Mouse (Mus musculus) thymus, adult 2 months (tissue): ENCODE measurements at regions not wholly inside any gene's neighbourhood (a gene's known extent, or its start where the extent isn't known, plus 50 kb on each side); places are given as distances from the start of the nearest gene placed in this dataset.

Source experiments
- DNase-seq: peaks from one replicate; pipeline ENCODE4 v3.0.0; 2021
- H3K27ac ChIP-seq: fragments of 200-500 bp; 2 replicates; pipeline ENCODE4 v1.5.1; 2012; ENCODE audit warnings: low read length, control low read depth; ENCODE audit not compliant: control insufficient read depth, insufficient read depth
- H3K27me3 ChIP-seq: fragments of 200-500 bp; 2 replicates; pipeline ENCODE4 v1.6.1; 2012; ENCODE audit warnings: mild to moderate bottlenecking, low read length, moderate library complexity, mixed read lengths; ENCODE audit not compliant: control insufficient read depth, insufficient read depth
- H3K36me3 ChIP-seq: fragments of 200-500 bp; 2 replicates; pipeline ENCODE4 v1.6.1; 2012; ENCODE audit warnings: mild to moderate bottlenecking, low read length, moderate library complexity; ENCODE audit not compliant: control insufficient read depth, insufficient read depth
- H3K4me1 ChIP-seq: fragments of 200-500 bp; replicated peaks from 2 replicates; pipeline ENCODE4 v1.6.1; 2012; ENCODE audit warnings: low read length; ENCODE audit not compliant: control insufficient read depth, insufficient read depth
- H3K4me3 ChIP-seq: fragments of 200-500 bp; 2 replicates; pipeline ENCODE4 v1.5.1; 2012; ENCODE audit warnings: mild to moderate bottlenecking, low read length, control low read depth, moderate library complexity; ENCODE audit not compliant: control insufficient read depth, insufficient read depth
- CTCF ChIP-seq: fragments of 200-500 bp; IDR thresholded peaks from 2 replicates; pipeline ENCODE4 v1.5.1; 2012; ENCODE audit warnings: mild to moderate bottlenecking, control low read depth, low read length, moderate library complexity, borderline replicate concordance; ENCODE audit not compliant: control insufficient read depth, poor library complexity, insufficient read depth; ENCODE audit errors: extremely low read depth
- POLR2A ChIP-seq: fragments of 200-500 bp; IDR thresholded peaks from 2 replicates; pipeline ENCODE4 v1.6.1; 2012; ENCODE audit warnings: mild to moderate bottlenecking, low read length, control low read depth, moderate library complexity; ENCODE audit not compliant: control insufficient read depth, poor library complexity, insufficient read depth; ENCODE audit errors: extremely low read depth
- WGBS: fragments of 180-500 bp; shearing (Covaris S2); methylation state at CpG from one replicate; pipeline ENCODE4 v1.1.7; 2018; 5-methylcytosine and 5-hydroxymethylcytosine counted together

- no peaks in the 10 kb centered on the region for H3K27me3 ChIP-seq
- DNase-seq: no peak
- H3K4me1 ChIP-seq: no peaks in the 10 kb centered on the region
- WGBS: 90% methylated on average over 4 of the region's 4 CpGs
- H3K36me3 ChIP-seq: no peaks in the 10 kb centered on the region
- H3K4me3 ChIP-seq: no peak overlapping the region
- H3K27ac ChIP-seq: no peak overlapping the region
- TF ChIP-seq POLR2A (no peak), CTCF (no peak)
Measured at GRCm38 (mm10) chr2:105510816-105511215, 111.7 kb upstream of the Rcn1 start.

- no peak overlapping the region for H3K4me3 ChIP-seq
- no peaks in the 10 kb centered on the region for H3K36me3 ChIP-seq
- no peak for DNase-seq
- no peaks in the 10 kb centered on the region for H3K4me1 ChIP-seq
- WGBS: 80% methylated on average over 4 of the region's 4 CpGs
- no peak overlapping the region for H3K27ac ChIP-seq
- no peaks in the 10 kb centered on the region for H3K27me3 ChIP-seq
- TF ChIP-seq CTCF: no peak
- TF ChIP-seq POLR2A: no peak
Measured at GRCm38 (mm10) chr2:105511690-105512089, 112.6 kb upstream of the Rcn1 start.

- WGBS: 68% methylated on average over 1 of the region's 1 CpGs
- H3K4me1 ChIP-seq: no peaks in the 10 kb centered on the region
- DNase-seq: no peak
Measured at GRCm38 (mm10) chr2:105514226-105514625, 115.1 kb upstream of the Rcn1 start.

GRCm38 (mm10) chr2:105514881-105515280 is 115.8 kb upstream of the Rcn1 start:
- H3K27me3 ChIP-seq: no peaks in the 10 kb centered on the region
- no peak for DNase-seq
- no peak overlapping the region for H3K4me3 ChIP-seq
- no peaks in the 10 kb centered on the region for H3K4me1 ChIP-seq
- 90% methylated on average over 3 of the region's 3 CpGs for WGBS
- H3K36me3 ChIP-seq: no peaks in the 10 kb centered on the region
- H3K27ac ChIP-seq: no peak overlapping the region
- TF ChIP-seq POLR2A (no peak), CTCF (no peak)

More at GRCm38 (mm10) chr2:105514226-105514625, 115.1 kb upstream of the Rcn1 start:
- Histone ChIP-seq H3K4me3 (no peak overlapping the region), H3K36me3 (no peaks in the 10 kb centered on the region), H3K27me3 (no peaks in the 10 kb centered on the region), H3K27ac (no peak overlapping the region)
- TF ChIP-seq CTCF (no peak), POLR2A (no peak)

GRCm38 (mm10) chr2:105515326-105515725 is 116.2 kb upstream of the Rcn1 start:
- no peak overlapping the region for H3K27ac ChIP-seq
- H3K4me3 ChIP-seq: no peak overlapping the region
- H3K36me3 ChIP-seq: no peaks in the 10 kb centered on the region
- no peak for DNase-seq
- WGBS: 94% methylated on average over 3 of the region's 3 CpGs
- TF ChIP-seq CTCF: no peak
- TF ChIP-seq POLR2A: no peak
- H3K4me1 ChIP-seq: no peaks in the 10 kb centered on the region
- no peaks in the 10 kb centered on the region for H3K27me3 ChIP-seq

- no peak for TF ChIP-seq CTCF
- Histone ChIP-seq H3K27me3 (no peaks in the 10 kb centered on the region), H3K4me3 (no peak overlapping the region), H3K4me1 (no peaks in the 10 kb centered on the region), H3K27ac (no peak overlapping the region), H3K36me3 (no peaks in the 10 kb centered on the region)
- no peak for DNase-seq
- 84% methylated on average over 6 of the region's 6 CpGs for WGBS
Measured at GRCm38 (mm10) chr2:105516267-105517133, 117.4 kb upstream of the Rcn1 start.
